Comparison of ENCODE assay signal across 21 mouse cellular contexts in genomic region chr2:33368486-33368885, GRCm38 (mm10). TPM values are rescaled to one million over a fixed set of nuclear protein-coding genes. Genes with fewer than 3 reads are reported as not detected.
A peak's percentile ranks its signal among the peaks of the same experiment; 100 is the strongest.
DNase-seq lines count a peak whose midpoint lies in the region; ATAC-seq and TF ChIP-seq lines count a peak whose summit lies in the region.
"Had no signal": no experiment of that assay in that cellular context is flagged by ENCODE, and none has a peak within 500 bp of the region (broad histone marks: within the 10 kb centered on the region; RNA-seq: fewer than 3 reads in every experiment).

No protein-coding gene starts in this region.

- ATAC-seq in hindbrain, embryonic 13.5 days (ENCODE audit: low FRiP score), result no peak
- no peak for ATAC-seq in hindbrain, postnatal 0 days
- no peak for ATAC-seq in intestine, embryonic 15.5 days
- ATAC-seq: forebrain, embryonic 13.5 days; forebrain, embryonic 15.5 days; forebrain, postnatal 0 days had no signal

- H3K9me3 ChIP-seq in hindbrain, embryonic 13.5 days, result no peaks in the 10 kb centered on the region
- no peaks in the 10 kb centered on the region for H3K9me3 ChIP-seq in hindbrain, postnatal 0 days (ENCODE audit: low read length)
- H3K9me3 ChIP-seq in intestine, embryonic 15.5 days, result no peaks in the 10 kb centered on the region
- H3K9me3 ChIP-seq: embryonic facial prominence, embryonic 10.5 days; embryonic facial prominence, embryonic 12.5 days; forebrain, embryonic 13.5 days; forebrain, embryonic 15.5 days had no signal

- no peak overlapping the region for H3K27ac ChIP-seq in hindbrain, embryonic 13.5 days
- no peak overlapping the region for H3K27ac ChIP-seq in hindbrain, postnatal 0 days
- peak overlapping the region; percentile 60 for H3K27ac ChIP-seq in left cerebral cortex, adult 2 months
- no peak overlapping the region for H3K27ac ChIP-seq in intestine, embryonic 15.5 days
- H3K27ac ChIP-seq: embryonic facial prominence, embryonic 10.5 days; embryonic facial prominence, embryonic 12.5 days; forebrain, embryonic 13.5 days; forebrain, embryonic 15.5 days had no signal

- intact Hi-C loops in left cerebral cortex, adult 2 months (cut with DNase I), result no loop called here
- intact Hi-C loops in left cerebral cortex, postnatal 10 days (cut with DNase I), result no loop called here

- H3K4me3 ChIP-seq in hindbrain, embryonic 13.5 days, result no peak overlapping the region
- no peak overlapping the region for H3K4me3 ChIP-seq in hindbrain, postnatal 0 days (ENCODE audit: low read length)
- H3K4me3 ChIP-seq in left cerebral cortex, adult 2 months, result no peak overlapping the region
- no peak overlapping the region for H3K4me3 ChIP-seq in intestine, embryonic 15.5 days (replicated peaks)
- H3K4me3 ChIP-seq: embryonic facial prominence, embryonic 10.5 days; embryonic facial prominence, embryonic 12.5 days; forebrain, embryonic 13.5 days; forebrain, embryonic 15.5 days had no signal

- 90% methylated on average over 1 of the region's 1 CpGs for WGBS in hindbrain, embryonic 13.5 days
- 54% methylated on average over 1 of the region's 1 CpGs for WGBS in hindbrain, postnatal 0 days
- 88% methylated on average over 1 of the region's 1 CpGs for WGBS in intestine, embryonic 15.5 days

- DNase-seq in hindbrain, postnatal 0 days (ENCODE audit: low spot score), result no peak
- no peak for DNase-seq in left cerebral cortex, adult 2 months (ENCODE audit: extremely low spot score in 1 of 2, low spot score in 2 of 2)
- DNase-seq in left cerebral cortex, postnatal 10 days (ENCODE audit: extremely low spot score in 1 of 2, low spot score in 2 of 2), result no peak
- peak; percentile 29 for DNase-seq in adipocyte (ENCODE audit: low spot score)
- peak; percentile 70 for DNase-seq in brain, adult 2 months (ENCODE audit: low read depth, low spot score)
- DNase-seq in frontal cortex, postnatal 25 days (ENCODE audit: low spot score in 2 of 2), result no peak
- DNase-seq: adrenal gland, adult 8-10 months; adrenal gland, postnatal 14 days; adrenal gland, postnatal 36 days; cerebellum, adult 11 months; cerebellum, adult 18-20 months; cerebellum, adult 8-10 months; cerebellum, postnatal 10 days; cerebellum, postnatal 25 days; forebrain, postnatal 0 days had no signal

- peaks cover 20% of the 10 kb centered on the region for H3K36me3 ChIP-seq in hindbrain, embryonic 13.5 days
- H3K36me3 ChIP-seq in hindbrain, postnatal 0 days (ENCODE audit: insufficient read depth, low read length), result no peaks in the 10 kb centered on the region
- H3K36me3 ChIP-seq in intestine, embryonic 15.5 days, result no peaks in the 10 kb centered on the region
- H3K36me3 ChIP-seq: embryonic facial prominence, embryonic 10.5 days; embryonic facial prominence, embryonic 12.5 days; forebrain, embryonic 15.5 days had no signal

- peak overlapping the region; percentile 49 for H3K9ac ChIP-seq in hindbrain, embryonic 13.5 days
- H3K9ac ChIP-seq in hindbrain, postnatal 0 days (replicated peaks; ENCODE audit: low read length), result no peak overlapping the region
- no peak overlapping the region for H3K9ac ChIP-seq in intestine, embryonic 15.5 days
- H3K9ac ChIP-seq: embryonic facial prominence, embryonic 12.5 days; forebrain, embryonic 13.5 days; forebrain, embryonic 15.5 days; forebrain, postnatal 0 days had no signal

- no peak for TF ChIP-seq CTCF in hindbrain, postnatal 0 days (IDR thresholded peaks at IDR 0.05; ENCODE audit: low read depth)
- no peak for TF ChIP-seq CTCF in left cerebral cortex, adult 2 months (IDR thresholded peaks at IDR 0.05)

- no peaks in the 10 kb centered on the region for H3K27me3 ChIP-seq in hindbrain, embryonic 13.5 days
- no peaks in the 10 kb centered on the region for H3K27me3 ChIP-seq in hindbrain, postnatal 0 days (ENCODE audit: insufficient read depth, low read length)
- H3K27me3 ChIP-seq in intestine, embryonic 15.5 days (replicated peaks), result no peaks in the 10 kb centered on the region
- H3K27me3 ChIP-seq: embryonic facial prominence, embryonic 12.5 days; forebrain, embryonic 13.5 days; forebrain, embryonic 15.5 days had no signal

- no peak overlapping the region for H3K4me2 ChIP-seq in hindbrain, embryonic 13.5 days
- H3K4me2 ChIP-seq in hindbrain, postnatal 0 days (ENCODE audit: low read depth, low read length), result no peak overlapping the region
- no peak overlapping the region for H3K4me2 ChIP-seq in intestine, embryonic 15.5 days (replicated peaks)
- H3K4me2 ChIP-seq: embryonic facial prominence, embryonic 12.5 days; forebrain, embryonic 13.5 days; forebrain, embryonic 15.5 days had no signal

- peaks cover 51% of the 10 kb centered on the region for H3K4me1 ChIP-seq in hindbrain, embryonic 13.5 days (replicated peaks)
- H3K4me1 ChIP-seq in hindbrain, postnatal 0 days (ENCODE audit: insufficient read depth, low read length), result peaks cover 5% of the 10 kb centered on the region; the same call in 1 of the 2 replicates
- H3K4me1 ChIP-seq in intestine, embryonic 15.5 days (replicated peaks), result peaks cover 24% of the 10 kb centered on the region

RNA-seq across cellular contexts. Expression of gene Ralgps1, which starts 2.8 kb away (rescaled TPM):
- polyA plus RNA-seq in hindbrain, embryonic 13.5 days (2015; fragmentation: Nextera tagmentation; extraction: Ambion mirVana), result 37.3 and 39.7 TPM in 2 replicates
- 69.9 and 75.5 TPM in 2 replicates for total RNA-seq in hindbrain, postnatal 0 days (2014; rRNA removed)
- 18.8 and 20.7 TPM in 2 replicates for polyA plus RNA-seq in hindbrain, postnatal 0 days (2015; fragmentation: Nextera tagmentation; extraction: Ambion mirVana)
- 10 to 100 TPM; 62.8 to 70.2 TPM for total RNA-seq in left cerebral cortex, adult 2 months (2021)
- total RNA-seq in left cerebral cortex, postnatal 10 days (2021), result 10 to 100 TPM; 71.1 to 72.5 TPM
- polyA plus RNA-seq in intestine, embryonic 15.5 days (2015; fragmentation: Nextera tagmentation; extraction: Ambion mirVana), result 5.5 and 6.7 TPM in 2 replicates

Comparison
In these comparisons a context has a peak if more than half of its experiments do, and no peak if none do; other contexts are left out.
1. DNase-seq: peak in adipocyte (single experiment) and brain, adult 2 months (single experiment); none in hindbrain, postnatal 0 days (single experiment), left cerebral cortex, adult 2 months (0 of 2), left cerebral cortex, postnatal 10 days (0 of 2) and frontal cortex, postnatal 25 days (0 of 2).